Mouse (Mus musculus) left cerebral cortex, postnatal 10 days (tissue): ENCODE measurements around the gene Gm2431. TPM values are rescaled to one million over a fixed set of nuclear protein-coding genes. Genes with fewer than 3 reads are reported as not detected.
"Not testable (repeated sequence)": the region's sequence is repeated elsewhere in the genome, so short reads cannot be mapped to it uniquely, and the experiment has no call there.

Source experiments
- DNase-seq, 2 experiments: peaks; one replicate each; pipeline ENCODE4 v3.0.0; 2021 to 2022; ENCODE audit warnings: low spot score in 2 of 2, mixed read lengths in 1 of 2; ENCODE audit errors: extremely low spot score in 1 of 2
- intact Hi-C: fragments of 180-260 bp; cut with DNase I; formaldehyde crosslinking; loops from one replicate; pipeline ENCODE4 v1.15.1; 2025
- total RNA-seq, 2 experiments: library from RNA; stranded (reverse); gene quantifications; 2 replicates each; pipeline ENCODE4 v1.2.3; 2021

The Gm2431 gene
- total RNA-seq, 2 experiments from 2014 or later = not detected

DNA sequence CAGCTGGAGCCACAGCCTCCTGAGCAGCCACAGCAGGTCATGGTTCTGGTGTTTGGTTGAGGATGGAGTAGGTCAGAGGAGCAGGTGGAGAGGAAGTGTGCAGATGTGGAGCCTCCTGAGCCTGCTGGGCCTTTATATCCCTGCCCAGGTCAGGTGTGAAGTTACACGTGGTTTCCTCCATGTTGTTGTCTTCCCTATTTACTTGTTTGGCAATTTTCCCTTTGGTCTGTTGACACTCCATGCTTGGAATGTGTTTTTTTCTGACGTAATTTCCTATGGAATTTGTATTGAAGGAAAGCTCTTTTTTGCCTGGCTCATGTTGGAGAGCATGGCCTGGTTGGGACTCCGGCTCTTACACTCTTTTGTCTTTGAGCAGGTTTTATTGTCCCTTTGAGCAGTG, 28.3 kb downstream of the Gm2431 start, which contains the start of gene Krtap5-5:
Gene Krtap5-5 (minus strand): TSS at position 101 of the 400 bp plus-strand sequence.
- DNase-seq, intact Hi-C loops: not testable (repeated sequence)

- intact Hi-C loops = no loop called here
- no peak for DNase-seq
These were observed 33.6 kb downstream of the Gm2431 start for GRCm38 (mm10) chr7:142224518-142224917.

DNA sequence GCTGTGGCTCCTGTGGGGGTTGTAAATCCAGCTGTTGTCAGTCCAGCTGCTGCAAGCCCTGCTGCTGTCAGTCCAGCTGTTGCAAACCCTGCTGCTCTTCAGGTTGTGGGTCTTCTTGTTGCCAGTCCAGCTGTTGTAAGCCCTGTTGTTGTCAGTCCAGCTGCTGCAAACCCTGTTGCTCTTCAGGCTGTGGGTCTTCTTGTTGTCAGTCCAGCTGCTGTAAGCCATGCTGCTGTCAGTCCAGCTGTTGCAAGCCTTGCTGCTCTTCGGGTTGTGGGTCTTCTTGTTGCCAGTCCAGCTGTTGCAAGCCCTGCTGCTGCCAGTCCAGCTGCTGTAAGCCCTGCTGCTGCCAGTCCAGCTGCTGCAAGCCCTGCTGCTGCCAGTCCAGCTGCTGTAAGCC, 46.0 kb downstream of the Gm2431 start:
- not testable (repeated sequence) for DNase-seq

GRCm38 (mm10) chr7:142211559-142211958, 46.6 kb downstream of the Gm2431 start, which contains the start of gene Gm7579:
TSS of gene Gm7579 (plus strand) at chr7:142211859.
- no peak for DNase-seq
- intact Hi-C loops = no loop called here

More for the DNA sequence above, 46.0 kb downstream of the Gm2431 start:
- intact Hi-C loops = not testable (repeated sequence)

Other genes starting within 250 kb of the Gm2431 start
- 10 to 100 TPM; 23.6 to 26.7 TPM for gene Mob2, start 197.3 kb downstream of the Gm2431 start, total RNA-seq
- 100 to 1,000 TPM; 157 to 164 TPM for gene Dusp8, start 162.5 kb downstream of the Gm2431 start, total RNA-seq
- not detected for gene Gm45618, start 137.6 kb downstream of the Gm2431 start, total RNA-seq
- gene Gm39115, start 122.3 kb downstream of the Gm2431 start, total RNA-seq = not detected
- gene Gm45337, start 113.7 kb downstream of the Gm2431 start, total RNA-seq = not detected
- gene Gm29735, start 101.2 kb downstream of the Gm2431 start, total RNA-seq = not detected
- gene Gm4553, start 92.6 kb downstream of the Gm2431 start, total RNA-seq = not detected
- not detected for gene Krtap5-2, start 82.3 kb downstream of the Gm2431 start, total RNA-seq
- gene Gm10153, start 68.0 kb downstream of the Gm2431 start, total RNA-seq = not detected
- gene Krtap5-3, start 57.0 kb downstream of the Gm2431 start, total RNA-seq = not detected
- gene Gm7579, start 46.5 kb downstream of the Gm2431 start, total RNA-seq = not detected
- not detected for gene Krtap5-5, start 28.4 kb downstream of the Gm2431 start, total RNA-seq
- gene Gm40460, start 17.3 kb downstream of the Gm2431 start, total RNA-seq = not detected
- gene Gm4559, start 16.0 kb upstream of the Gm2431 start, total RNA-seq = not detected
- gene Krtap5-1, start 38.8 kb upstream of the Gm2431 start, total RNA-seq = not detected
- gene Krtap5-4, start 45.2 kb upstream of the Gm2431 start, total RNA-seq = not detected
- 10 to 100 TPM; 15.3 to 15.8 TPM for gene Ifitm10, start 115.4 kb upstream of the Gm2431 start, total RNA-seq
- gene Gm49369, start 124.3 kb upstream of the Gm2431 start, total RNA-seq = 1 to 10 TPM in 1 of 2 experiments, not detected in 1; 1.9 TPM
- gene Ctsd, start 129.7 kb upstream of the Gm2431 start, total RNA-seq = 100 to 1,000 TPM; 244 to 255 TPM
- not detected for gene Syt8, start 176.5 kb upstream of the Gm2431 start, total RNA-seq
- gene Tnni2, start 183.5 kb upstream of the Gm2431 start, total RNA-seq = under 1 TPM in 1 of 2 experiments, not detected in 1; 0.83 TPM
- gene Lsp1, start 202.5 kb upstream of the Gm2431 start, total RNA-seq = 1 to 10 TPM; 5.2 to 8.1 TPM
- not detected for gene Tnnt3, start 240.5 kb upstream of the Gm2431 start, total RNA-seq